35 mouse cellular contexts compared by ENCODE assay signal in genomic region chr1:182980702-182981101, GRCm38 (mm10). TPM values are rescaled to one million over a fixed set of nuclear protein-coding genes. Genes with fewer than 3 reads are reported as not detected.
"Had no signal": no experiment of that assay in that cellular context is flagged by ENCODE, and none has a peak within 500 bp of the region (broad histone marks: within the 10 kb centered on the region; RNA-seq: fewer than 3 reads in every experiment).

No protein-coding gene starts in this region.

- H3K27me3 ChIP-seq: heart, embryonic 12.5 days; heart, embryonic 13.5 days; heart, embryonic 15.5 days; hindbrain, embryonic 15.5 days; intestine, embryonic 15.5 days had no signal

- DNase-seq: heart, postnatal 10 days; heart, postnatal 14 days; heart, postnatal 36 days; heart, postnatal 4 days; kidney, adult 11 months; kidney, adult 18-20 months; kidney, adult 2 months; kidney, adult 8-10 months; kidney, adult 9 months; kidney, postnatal 10 days; kidney, postnatal 14 days; kidney, postnatal 25 days; kidney, postnatal 36 days; kidney, postnatal 4 days; layer of hippocampus, adult 9-11 months; layer of hippocampus, postnatal 36 days had no signal

- H3K4me2 ChIP-seq: heart, embryonic 11.5 days; heart, embryonic 12.5 days; heart, embryonic 13.5 days; heart, embryonic 15.5 days; hindbrain, embryonic 12.5 days; hindbrain, embryonic 13.5 days; hindbrain, embryonic 14.5 days; hindbrain, embryonic 15.5 days; intestine, embryonic 15.5 days; kidney, embryonic 15.5 days had no signal

- H3K4me3 ChIP-seq: heart, embryonic 10.5 days; heart, embryonic 12.5 days; heart, embryonic 13.5 days; heart, embryonic 15.5 days; hindbrain, embryonic 10.5 days; hindbrain, embryonic 12.5 days; hindbrain, embryonic 13.5 days; hindbrain, embryonic 15.5 days; intestine, embryonic 15.5 days; kidney, embryonic 15.5 days; layer of hippocampus, adult 2 months had no signal

- H3K36me3 ChIP-seq: heart, embryonic 10.5 days; heart, embryonic 15.5 days; hindbrain, embryonic 10.5 days; hindbrain, embryonic 12.5 days; hindbrain, embryonic 13.5 days; hindbrain, embryonic 15.5 days; intestine, embryonic 15.5 days; kidney, embryonic 15.5 days had no signal

- ATAC-seq: hindbrain, postnatal 0 days; inflammation-experienced regulatory T-cells, adult 6 months; intestine, embryonic 15.5 days; intestine, embryonic 16.5 days; intestine, postnatal 0 days had no signal

- H3K9ac ChIP-seq: heart, embryonic 12.5 days; heart, embryonic 13.5 days; heart, embryonic 15.5 days; hindbrain, embryonic 12.5 days; hindbrain, embryonic 13.5 days; hindbrain, embryonic 14.5 days; hindbrain, embryonic 15.5 days; intestine, embryonic 15.5 days; kidney, embryonic 15.5 days had no signal

- H3K9me3 ChIP-seq: heart, embryonic 10.5 days; heart, embryonic 12.5 days; heart, embryonic 13.5 days; heart, embryonic 15.5 days; hindbrain, embryonic 10.5 days; hindbrain, embryonic 12.5 days; hindbrain, embryonic 13.5 days; hindbrain, embryonic 15.5 days; intestine, embryonic 15.5 days; kidney, embryonic 15.5 days had no signal

- H3K27ac ChIP-seq: heart, embryonic 10.5 days; heart, embryonic 13.5 days; heart, embryonic 15.5 days; hindbrain, embryonic 10.5 days; hindbrain, embryonic 12.5 days; hindbrain, embryonic 13.5 days; hindbrain, embryonic 14.5 days; hindbrain, embryonic 15.5 days; hindbrain, postnatal 0 days; intestine, embryonic 15.5 days; kidney, embryonic 15.5 days; kidney, postnatal 0 days; layer of hippocampus, adult 2 months had no signal

RNA-seq across cellular contexts. Expression of gene Tlr5, which starts 26.1 kb away (rescaled TPM):
- total RNA-seq: hematopoietic stem cell, adult 5-6 weeks had no signal
- polyA plus RNA-seq: inflammation-experienced regulatory T-cells, adult 6 months had no signal
